Mouse (Mus musculus) megakaryocyte, adult 5-6 weeks (primary cell): ENCODE results near the gene Ddx28. TPM values are rescaled to one million over a fixed set of nuclear protein-coding genes. Genes with fewer than 3 reads are reported as not detected.
A peak's percentile ranks its signal among the peaks of the same experiment; 100 is the strongest.
"Not testable (repeated sequence)": the region's sequence is repeated elsewhere in the genome, so short reads cannot be mapped to it uniquely, and the experiment has no call there.

Source experiments
- ATAC-seq: 2 replicates; pipeline ENCODE4 v1.8.0; 2016; ENCODE audit warnings: mild to moderate bottlenecking, inconsistent platforms; ENCODE audit not compliant: poor library complexity, severe bottlenecking
- total RNA-seq, 2 experiments: library from RNA; stranded (forward) in 1 of 2; stranded (reverse) in 1 of 2; fragments of 153-499, 151-499 nt in 1 of 2; fragments of 221-1000, 200-1000 nt in 1 of 2; gene quantifications; 2 replicates each; pipeline versions ENCODE4 v1.2.3 to v1.2.4; 2015 to 2017

Gene Ddx28
- total RNA-seq, 2 experiments from 2014 or later: 9.6 to 13.9 TPM

- no peak for ATAC-seq
Observed at GRCm38 (mm10) chr8:106016284-106016683, 4.6 kb upstream of the Ddx28 start.

- not testable (repeated sequence) for ATAC-seq
Observed at GRCm38 (mm10) chr8:106012203-106012602, 521 bp upstream of the Ddx28 start.

GRCm38 (mm10) chr8:106010748-106011642, 687 bp downstream of the Ddx28 start:
- peak; percentile 93 for ATAC-seq

GRCm38 (mm10) chr8:106007891-106008290, 3.8 kb downstream of the Ddx28 start:
- not testable (repeated sequence) for ATAC-seq

- ATAC-seq: peak; percentile 47
Observed at GRCm38 (mm10) chr8:106007135-106007534, 4.5 kb downstream of the Ddx28 start.

GRCm38 (mm10) chr8:106006413-106006812, 5.3 kb downstream of the Ddx28 start:
- ATAC-seq: no peak

- no peak for ATAC-seq
Observed at GRCm38 (mm10) chr8:106005875-106006274, 5.8 kb downstream of the Ddx28 start, which contains the start of gene Dpep2nb. Gene Dpep2nb, minus strand, starts transcription at chr8:106005975.

- peak; percentile 65 for ATAC-seq
Observed at GRCm38 (mm10) chr8:106004538-106005207, 7.0 kb downstream of the Ddx28 start.

GRCm38 (mm10) chr8:106001908-106002307, 9.8 kb downstream of the Ddx28 start:
- ATAC-seq: no peak

- ATAC-seq: no peak
Observed at GRCm38 (mm10) chr8:105998971-105999370, 12.7 kb downstream of the Ddx28 start.

GRCm38 (mm10) chr8:105996359-105996758, 15.3 kb downstream of the Ddx28 start:
- ATAC-seq: peak; percentile 92

- no peak for ATAC-seq
Observed at GRCm38 (mm10) chr8:105993226-105993625, 18.5 kb downstream of the Ddx28 start.

GRCm38 (mm10) chr8:105992499-105992898, 19.2 kb downstream of the Ddx28 start:
- 0 out of 2 replicates have a peak, but pooled peaks have one; percentile 13 for ATAC-seq

GRCm38 (mm10) chr8:105991546-105991945, 20.1 kb downstream of the Ddx28 start:
- no peak for ATAC-seq

GRCm38 (mm10) chr8:105990856-105991387, 20.8 kb downstream of the Ddx28 start, which contains the start of gene Dus2:
Gene Dus2, plus strand, starts transcription at chr8:105991337.
- ATAC-seq: peak; percentile 92

GRCm38 (mm10) chr8:105988546-105988945, 23.1 kb downstream of the Ddx28 start:
- ATAC-seq: no peak

GRCm38 (mm10) chr8:105983406-105983805, 28.3 kb downstream of the Ddx28 start:
- ATAC-seq: peak; percentile 97

GRCm38 (mm10) chr8:105981146-105981545, 30.5 kb downstream of the Ddx28 start:
- no peak for ATAC-seq

- ATAC-seq: no peak
Observed at GRCm38 (mm10) chr8:105979325-105979724, 32.4 kb downstream of the Ddx28 start, which contains the start of gene Dpep3. Gene Dpep3, minus strand, starts transcription at chr8:105979429.

GRCm38 (mm10) chr8:105975363-105975762, 36.3 kb downstream of the Ddx28 start:
- ATAC-seq: no peak

GRCm38 (mm10) chr8:105971019-105971720, 40.5 kb downstream of the Ddx28 start:
- no peak for ATAC-seq
